Mouse (Mus musculus): ENCODE measurements around the gene Hddc3. TPM values are rescaled to one million over a fixed set of nuclear protein-coding genes. Genes with fewer than 3 reads are reported as not detected.

Hddc3 gene
- total RNA-seq, 2 experiments from 2014 or later: 35.2 to 38.9 TPM

- DNase-seq (ENCODE audit: low spot score): no peak
- intact Hi-C loops (cut with DNase I): no loop called here
Measured at GRCm38 (mm10) chr7:80367232-80367631, 24.3 kb downstream of the Hddc3 start.

GRCm38 (mm10) chr7:80368009-80368408, 25.1 kb downstream of the Hddc3 start:
- intact Hi-C loops (cut with DNase I): no loop called here
- DNase-seq (ENCODE audit: low spot score): no peak

GRCm38 (mm10) chr7:80368635-80369421, 25.9 kb downstream of the Hddc3 start:
- intact Hi-C loops (cut with DNase I): no loop called here
- peak; percentile 30 for DNase-seq (ENCODE audit: low spot score)

GRCm38 (mm10) chr7:80369461-80369860, 26.6 kb downstream of the Hddc3 start:
- intact Hi-C loops (cut with DNase I): no loop called here
- no peak for DNase-seq (ENCODE audit: low spot score)

GRCm38 (mm10) chr7:80369967-80370431, 27.1 kb downstream of the Hddc3 start:
- no peak for DNase-seq (ENCODE audit: low spot score)
- intact Hi-C loops (cut with DNase I): loop anchor here (5.0 kb wide), 1 partner anchor 228 kb away; no protein-coding TSS in a partner anchor

- intact Hi-C loops (cut with DNase I): loop anchor here (5.0 kb wide), 1 partner anchor 228 kb away; no protein-coding TSS in a partner anchor
- DNase-seq (ENCODE audit: low spot score): peak; percentile 61
Measured at GRCm38 (mm10) chr7:80370649-80371040, 27.7 kb downstream of the Hddc3 start.

GRCm38 (mm10) chr7:80371041-80371751, 28.3 kb downstream of the Hddc3 start, which contains the start of gene Man2a2:
Man2a2 (minus strand) TSS chr7:80371375.
- DNase-seq (ENCODE audit: low spot score): peak; percentile 70
- intact Hi-C loops (cut with DNase I): loop anchor here (5.0 kb wide), 1 partner anchor 229 kb away; no protein-coding TSS in a partner anchor

GRCm38 (mm10) chr7:80372166-80372565, 29.3 kb downstream of the Hddc3 start:
- no peak for DNase-seq (ENCODE audit: low spot score)
- intact Hi-C loops (cut with DNase I): loop anchor here (2.0 to 5.0 kb wide), 2 partner anchors 31 to 230 kb away; partner anchors contain the start of gene Unc45a

- intact Hi-C loops (cut with DNase I): loop anchor here (2.0 to 5.0 kb wide), 2 partner anchors 32 to 230 kb away; partner anchors contain the start of gene Unc45a
- no peak for DNase-seq (ENCODE audit: low spot score)
Measured at GRCm38 (mm10) chr7:80372667-80373066, 29.8 kb downstream of the Hddc3 start.

GRCm38 (mm10) chr7:80373352-80373751, 30.4 kb downstream of the Hddc3 start:
- DNase-seq (ENCODE audit: low spot score): no peak
- intact Hi-C loops (cut with DNase I): loop anchor here (2.0 to 5.0 kb wide), 2 partner anchors 33 to 231 kb away; partner anchors contain the start of gene Unc45a

GRCm38 (mm10) chr7:80373850-80374249, 30.9 kb downstream of the Hddc3 start:
- no peak for DNase-seq (ENCODE audit: low spot score)
- intact Hi-C loops (cut with DNase I): loop anchor here (2.0 to 5.0 kb wide), 2 partner anchors 33 to 232 kb away; partner anchors contain the start of gene Unc45a

GRCm38 (mm10) chr7:80374280-80374679, 31.4 kb downstream of the Hddc3 start:
- DNase-seq (ENCODE audit: low spot score): no peak
- intact Hi-C loops (cut with DNase I): loop anchor here (5.0 kb wide), 1 partner anchor 232 kb away; no protein-coding TSS in a partner anchor

- DNase-seq (ENCODE audit: low spot score): no peak
- intact Hi-C loops (cut with DNase I): loop anchor here (5.0 kb wide), 1 partner anchor 232 kb away; no protein-coding TSS in a partner anchor
Measured at GRCm38 (mm10) chr7:80374733-80375132, 31.8 kb downstream of the Hddc3 start.

GRCm38 (mm10) chr7:80375376-80376039, 32.6 kb downstream of the Hddc3 start:
- DNase-seq (ENCODE audit: low spot score): no peak
- intact Hi-C loops (cut with DNase I): no loop called here

- intact Hi-C loops (cut with DNase I): no loop called here
- DNase-seq (ENCODE audit: low spot score): no peak
Measured at GRCm38 (mm10) chr7:80376192-80376591, 33.3 kb downstream of the Hddc3 start.

- intact Hi-C loops (cut with DNase I): no loop called here
- DNase-seq (ENCODE audit: low spot score): no peak
Measured at GRCm38 (mm10) chr7:80377471-80377870, 34.6 kb downstream of the Hddc3 start.

- intact Hi-C loops (cut with DNase I): no loop called here
Measured at GRCm38 (mm10) chr7:80379531-80379930, 36.6 kb downstream of the Hddc3 start.

GRCm38 (mm10) chr7:80382919-80383318, 40.0 kb downstream of the Hddc3 start:
- no peak for DNase-seq (ENCODE audit: low spot score)
- intact Hi-C loops (cut with DNase I): loop anchor here (10.0 kb wide), 1 partner anchor 302 kb away; the partner anchor contains the start of gene Crtc3

More at GRCm38 (mm10) chr7:80379531-80379930, 36.6 kb downstream of the Hddc3 start:
- no peak for DNase-seq (ENCODE audit: low spot score)

- DNase-seq (ENCODE audit: low spot score): peak; percentile 74
- intact Hi-C loops (cut with DNase I): loop anchor here (1.0 to 10.0 kb wide), 3 partner anchors 194 to 298 kb away; partner anchors contain the start of gene Crtc3
Measured at GRCm38 (mm10) chr7:80386235-80386930, 43.5 kb downstream of the Hddc3 start.
